Mouse (Mus musculus) liver, postnatal 0 days (tissue): Measurements from ENCODE around the gene Fxr2.

Experiments used
- CTCF ChIP-seq: sonication (generic); IDR thresholded peaks from 2 replicates; pipeline ENCODE4 v1.5.1; 2016; ENCODE audit warnings: antibody characterized with exemption, low read depth
- EP300 ChIP-seq: IDR thresholded peaks from 2 replicates; pipeline ENCODE4 v1.6.1; 2016; ENCODE audit warnings: antibody characterized with exemption, low read depth, mild to moderate bottlenecking

DNA sequence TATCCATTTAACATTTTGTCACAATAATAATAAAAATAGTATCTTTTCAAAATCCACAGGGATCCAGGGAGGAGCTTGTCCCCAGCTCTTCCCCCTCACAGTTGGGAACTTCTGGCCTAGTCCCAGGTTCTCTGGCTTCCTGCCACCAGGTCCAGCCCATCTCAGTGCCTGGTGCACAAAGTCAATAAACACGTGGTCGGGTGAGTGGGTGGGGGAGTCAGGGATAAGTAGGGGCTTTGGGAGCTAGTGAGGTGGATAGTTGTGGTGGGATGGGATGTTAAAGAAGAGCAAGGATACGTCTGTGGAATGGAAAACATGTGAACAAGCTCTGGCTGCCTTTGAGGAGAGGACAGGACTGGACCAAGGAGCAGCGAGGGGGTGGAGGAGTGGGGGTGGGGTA lies 53.6 kb downstream of the Fxr2 start:
- TF ChIP-seq EP300 (no peak), CTCF (no peak)
